Mouse (Mus musculus) WW6 (cell line): Measurements from ENCODE around the gene Sipa1l2.
A peak's percentile ranks its signal among the peaks of the same experiment; 100 is the strongest.

ENCODE experiments used
- DNase-seq: peaks from one replicate; pipeline ENCODE4 v3.0.0-alpha.2; 2013; ENCODE audit warnings: low read depth, low spot score

Sipa1l2 gene

GRCm38 (mm10) chr8:125569533-125570365 lies at the start of gene Sipa1l2:
Gene Sipa1l2, minus strand, starts transcription at chr8:125569808.
- DNase-seq: peak; percentile 85

DNA sequence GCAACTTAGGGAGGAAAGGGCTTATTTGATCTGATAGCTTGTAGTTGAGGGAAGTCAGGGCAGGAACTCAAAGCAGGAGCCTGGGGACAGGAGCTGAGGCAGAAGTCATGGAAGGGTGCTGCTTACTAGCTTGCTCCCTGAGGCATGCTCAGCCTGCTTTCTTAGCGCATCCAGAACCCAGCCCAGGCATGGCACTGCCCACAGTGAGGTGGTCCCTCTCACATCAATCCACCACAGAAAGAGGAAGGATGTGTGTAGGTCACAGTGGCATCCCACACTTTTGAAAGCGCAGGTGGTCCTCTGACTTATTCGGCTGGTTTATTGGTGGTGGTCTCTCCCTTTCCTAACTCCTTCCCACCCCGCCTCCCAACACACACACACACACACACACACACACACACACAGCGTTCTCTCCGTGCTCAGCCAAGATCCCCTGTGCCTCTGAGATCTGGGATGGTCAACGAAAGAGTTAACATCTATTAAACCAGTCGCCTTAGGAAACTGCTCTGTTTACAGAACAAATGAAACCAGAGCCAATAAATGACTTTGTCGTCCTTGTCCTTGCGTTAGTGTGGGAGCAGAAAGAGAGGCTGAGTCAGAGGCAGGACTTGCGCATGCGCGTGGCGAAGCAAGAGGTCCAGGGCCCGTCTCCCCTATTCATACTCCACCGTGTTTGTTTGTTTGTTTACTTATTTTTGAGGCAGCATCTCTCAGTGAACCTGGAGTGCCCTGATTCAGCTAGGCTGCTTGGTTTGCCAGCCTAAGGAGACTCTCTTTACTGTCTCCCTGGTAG lies 49.1 kb upstream of the Sipa1l2 start:
- no peak for DNase-seq

GRCm38 (mm10) chr8:125616935-125617334 lies 47.3 kb upstream of the Sipa1l2 start:
- no peak for DNase-seq

GRCm38 (mm10) chr8:125616039-125616438 lies 46.4 kb upstream of the Sipa1l2 start:
- DNase-seq: no peak

DNA sequence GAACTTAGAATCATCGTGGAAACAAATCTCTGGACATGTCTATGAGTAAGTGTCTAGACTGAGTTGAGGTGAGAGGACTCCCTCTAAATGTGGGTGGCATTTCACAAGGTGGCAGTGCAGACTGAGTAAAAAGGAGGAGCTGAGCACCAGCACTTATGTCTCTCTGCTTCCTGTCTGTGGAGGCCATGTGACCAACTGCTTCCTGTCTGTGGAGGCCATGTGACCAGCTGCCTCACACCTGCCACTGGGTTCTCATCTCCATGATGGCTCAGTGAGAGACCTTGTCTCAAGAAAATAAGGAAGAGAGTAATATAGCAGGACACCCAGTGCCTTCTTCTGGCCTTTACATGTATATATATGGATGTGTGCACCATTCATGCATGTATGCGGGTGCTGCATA lies 43.9 kb upstream of the Sipa1l2 start:
- no peak for DNase-seq

DNA sequence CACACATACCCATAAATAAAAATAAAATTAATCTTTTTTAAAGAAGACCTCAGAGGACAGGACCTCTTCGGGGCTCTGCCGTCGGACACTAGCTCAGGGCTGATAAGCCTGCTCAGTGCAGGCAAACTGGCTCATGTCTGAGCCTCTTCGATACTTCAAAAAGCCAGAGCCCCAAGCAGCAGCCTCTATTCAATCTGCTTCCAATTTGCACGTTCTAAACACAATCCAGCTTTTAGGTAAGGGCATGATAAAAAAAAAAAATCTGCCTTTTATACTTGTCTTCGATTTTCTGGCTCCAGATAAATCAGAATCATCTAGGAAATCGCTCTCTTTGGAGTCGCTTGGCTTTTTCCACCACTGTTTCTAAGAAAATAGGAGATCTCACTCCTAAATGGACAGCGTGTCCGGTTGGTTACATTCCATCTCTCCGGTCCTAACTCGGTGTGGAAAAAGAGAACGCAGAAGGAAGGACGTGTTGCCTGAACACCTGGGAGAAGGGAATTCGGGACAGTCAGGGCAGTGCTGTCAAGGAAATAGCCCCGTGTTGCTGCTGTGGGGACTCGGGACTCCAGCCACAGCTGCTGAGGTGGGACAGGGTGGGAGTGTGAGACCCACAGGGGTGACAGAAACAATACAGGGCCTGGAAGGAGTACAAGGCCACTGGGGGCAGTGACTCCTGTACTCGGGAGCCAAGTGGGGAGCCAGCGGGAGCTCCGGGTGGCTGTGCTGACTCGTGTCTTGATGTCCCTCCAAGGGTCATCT lies 42.4 kb upstream of the Sipa1l2 start:
- DNase-seq: no peak

DNA sequence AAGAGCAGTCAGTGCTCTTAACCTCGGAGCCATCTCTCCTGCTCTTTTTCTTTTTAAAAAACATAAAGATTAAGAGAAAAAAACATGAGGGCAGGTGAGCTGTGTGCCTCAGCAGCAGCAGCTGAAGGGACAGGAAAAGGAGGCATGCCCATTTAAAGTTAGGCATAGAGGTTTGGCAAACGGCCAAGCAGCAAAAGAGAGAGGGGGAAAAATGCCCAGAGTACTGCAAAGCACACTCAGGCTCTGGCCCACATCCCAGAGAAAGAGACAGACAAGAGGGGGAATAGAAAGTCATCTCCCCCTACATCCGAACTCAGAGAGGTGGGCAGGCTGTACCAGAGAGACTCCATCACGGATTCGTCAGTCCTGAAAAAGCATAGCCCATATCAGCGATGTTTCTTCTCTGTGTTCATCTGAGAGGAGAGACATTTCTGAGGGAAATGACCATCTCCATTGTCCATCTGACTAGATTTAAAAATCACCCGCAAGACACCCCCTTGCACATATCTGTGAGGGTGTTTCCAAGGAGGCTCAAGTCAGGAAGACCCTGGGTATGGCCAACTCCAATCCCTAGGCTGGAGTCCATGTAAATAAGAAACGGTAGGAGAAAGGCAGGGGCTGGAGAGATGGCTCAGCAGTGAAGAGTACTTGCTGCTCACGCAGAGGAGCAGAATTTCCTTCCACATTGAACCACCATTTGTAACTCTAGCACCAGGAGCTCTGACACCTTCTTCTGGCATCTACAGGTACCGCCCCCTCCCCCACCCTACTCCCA lies 41.6 kb upstream of the Sipa1l2 start:
- no peak for DNase-seq

DNA sequence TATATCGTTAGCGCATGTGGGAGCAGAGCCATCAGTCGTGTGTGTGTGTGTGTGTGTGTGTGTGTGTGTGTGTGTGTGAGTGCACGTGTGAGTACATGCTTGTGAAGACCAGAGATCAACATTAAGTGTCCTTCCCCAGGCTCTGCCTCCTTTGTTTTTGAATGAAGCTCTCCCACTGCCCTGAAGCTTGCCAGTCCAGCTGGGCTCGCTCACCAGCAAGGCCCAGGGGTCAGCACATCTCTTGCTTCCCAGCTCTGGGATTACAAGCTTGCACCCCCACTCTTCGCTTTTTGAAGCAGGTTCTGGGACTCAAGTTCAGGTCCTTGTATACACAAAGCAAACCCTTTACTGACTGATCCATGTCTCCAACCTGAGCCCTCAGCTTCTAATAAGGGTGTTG lies 40.1 kb upstream of the Sipa1l2 start:
- DNase-seq: no peak

DNA sequence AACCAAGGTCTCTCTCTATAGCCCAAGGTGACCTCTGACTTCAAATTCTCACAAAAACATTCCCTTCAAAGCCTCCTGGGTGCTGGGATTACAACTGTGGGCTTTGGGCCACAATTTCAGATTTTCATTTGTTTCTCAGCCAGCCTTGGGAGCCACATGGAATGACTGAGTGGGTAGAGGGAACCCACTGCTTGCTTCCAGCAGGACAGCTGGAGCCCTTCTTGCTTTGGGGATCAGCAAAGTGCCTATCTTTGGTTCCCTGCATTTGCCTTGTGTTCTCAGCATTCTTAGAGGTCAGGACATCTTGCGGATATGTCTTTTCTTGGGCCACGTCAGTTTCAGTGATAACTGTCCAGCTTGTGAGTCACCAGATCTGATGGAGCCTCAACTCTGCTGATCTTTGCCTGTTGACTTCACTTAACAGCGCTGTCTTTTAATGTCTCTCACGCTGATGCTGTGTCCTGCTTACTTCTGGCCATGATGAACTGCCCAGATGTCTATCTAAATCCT lies 38.2 kb upstream of the Sipa1l2 start:
- DNase-seq: no peak

- DNase-seq: no peak
Measured at GRCm38 (mm10) chr8:125606937-125607336, 37.3 kb upstream of the Sipa1l2 start.

DNA sequence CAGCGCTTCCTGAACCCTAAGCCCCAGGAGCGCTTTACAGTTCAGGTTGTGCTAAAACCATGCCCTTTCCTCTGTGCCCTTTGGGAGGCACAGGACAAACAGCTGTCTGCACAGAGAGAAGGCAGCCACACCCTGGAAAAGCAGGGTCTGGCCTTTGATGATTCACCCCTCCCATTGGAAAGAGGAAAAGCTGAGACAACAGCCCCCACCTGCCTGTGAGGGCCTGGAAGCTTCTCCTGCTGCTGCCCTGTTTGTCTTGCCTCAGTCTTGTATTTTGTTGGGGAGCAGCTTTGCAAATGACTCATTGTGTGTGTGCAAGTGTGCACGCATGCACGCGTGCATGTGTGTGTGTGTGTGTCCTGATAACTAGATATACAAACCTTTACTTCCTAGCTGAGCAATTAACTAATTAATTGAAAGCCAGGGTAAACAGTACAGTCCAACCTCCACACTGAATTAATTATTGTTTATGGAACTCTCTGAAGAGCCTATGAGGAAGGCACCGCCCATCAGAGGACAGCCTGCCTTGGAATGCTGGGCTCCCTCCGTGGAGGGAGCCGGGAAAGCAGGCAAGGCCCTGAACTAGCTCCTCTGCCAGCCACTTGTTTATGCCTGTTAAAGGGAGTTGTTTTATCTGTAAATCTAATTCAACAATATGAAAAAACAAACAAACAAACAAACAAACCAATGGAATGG lies 35.4 kb upstream of the Sipa1l2 start:
- no peak for DNase-seq

DNA sequence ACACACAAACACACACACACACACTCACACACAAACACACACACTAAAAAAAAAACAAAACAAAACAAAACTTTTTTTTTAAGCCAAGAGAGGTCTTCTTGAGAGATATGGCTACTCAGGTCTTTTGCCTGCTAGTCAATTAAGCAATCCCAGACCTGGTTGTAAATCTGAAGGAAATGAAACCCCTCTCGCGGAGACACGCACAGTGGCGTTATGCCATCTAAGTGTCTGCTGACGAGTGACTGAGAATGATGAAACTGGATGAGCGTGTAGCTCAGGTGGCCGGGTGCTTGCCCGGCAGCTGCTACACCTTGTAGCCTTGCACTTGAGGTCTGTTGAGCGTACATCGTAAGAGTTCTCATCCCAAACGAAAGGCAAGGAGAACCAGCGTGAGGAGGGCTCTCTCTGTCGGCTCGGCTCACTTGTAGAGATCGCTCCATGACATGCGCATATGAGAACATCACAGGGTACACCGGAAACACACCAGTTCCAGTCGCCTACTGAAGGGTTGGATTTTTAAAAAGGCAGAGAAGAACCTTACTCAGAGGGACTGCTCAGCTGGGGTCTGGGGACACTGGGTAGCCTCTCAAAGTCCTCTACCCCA lies 34.7 kb upstream of the Sipa1l2 start:
- DNase-seq: no peak

- DNase-seq: no peak
Measured at GRCm38 (mm10) chr8:125603312-125603840, 33.8 kb upstream of the Sipa1l2 start.

DNA sequence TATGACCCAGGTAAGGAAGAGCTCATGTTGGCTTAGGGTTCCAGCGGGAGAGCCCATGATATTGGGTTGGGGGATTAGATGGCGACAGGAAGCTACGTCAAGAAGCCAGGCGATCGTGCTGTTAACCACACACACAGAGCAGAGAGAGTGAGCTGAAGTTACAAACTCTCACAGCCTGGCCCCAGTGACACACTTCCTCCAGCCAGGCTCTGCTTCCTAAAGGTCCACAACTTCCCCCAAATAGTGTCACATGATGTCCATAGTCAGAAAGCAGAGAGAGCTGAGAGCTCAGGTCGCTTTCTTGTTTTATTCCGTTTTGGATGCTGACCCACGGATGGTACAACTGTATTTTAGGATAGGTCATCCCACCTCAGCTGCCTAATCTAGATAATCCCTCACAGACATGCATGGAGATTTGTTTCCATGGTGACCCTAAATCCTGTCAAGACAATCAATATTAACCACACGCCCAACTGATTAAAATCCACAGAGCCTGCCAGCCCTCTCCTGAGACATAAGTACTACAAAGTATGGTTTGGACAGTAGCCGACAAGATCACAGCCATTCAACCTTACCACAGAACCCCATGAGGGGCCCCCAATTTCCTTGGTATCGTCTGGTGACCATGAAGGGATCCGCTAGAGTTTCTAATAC lies 30.6 kb upstream of the Sipa1l2 start:
- no peak for DNase-seq

DNA sequence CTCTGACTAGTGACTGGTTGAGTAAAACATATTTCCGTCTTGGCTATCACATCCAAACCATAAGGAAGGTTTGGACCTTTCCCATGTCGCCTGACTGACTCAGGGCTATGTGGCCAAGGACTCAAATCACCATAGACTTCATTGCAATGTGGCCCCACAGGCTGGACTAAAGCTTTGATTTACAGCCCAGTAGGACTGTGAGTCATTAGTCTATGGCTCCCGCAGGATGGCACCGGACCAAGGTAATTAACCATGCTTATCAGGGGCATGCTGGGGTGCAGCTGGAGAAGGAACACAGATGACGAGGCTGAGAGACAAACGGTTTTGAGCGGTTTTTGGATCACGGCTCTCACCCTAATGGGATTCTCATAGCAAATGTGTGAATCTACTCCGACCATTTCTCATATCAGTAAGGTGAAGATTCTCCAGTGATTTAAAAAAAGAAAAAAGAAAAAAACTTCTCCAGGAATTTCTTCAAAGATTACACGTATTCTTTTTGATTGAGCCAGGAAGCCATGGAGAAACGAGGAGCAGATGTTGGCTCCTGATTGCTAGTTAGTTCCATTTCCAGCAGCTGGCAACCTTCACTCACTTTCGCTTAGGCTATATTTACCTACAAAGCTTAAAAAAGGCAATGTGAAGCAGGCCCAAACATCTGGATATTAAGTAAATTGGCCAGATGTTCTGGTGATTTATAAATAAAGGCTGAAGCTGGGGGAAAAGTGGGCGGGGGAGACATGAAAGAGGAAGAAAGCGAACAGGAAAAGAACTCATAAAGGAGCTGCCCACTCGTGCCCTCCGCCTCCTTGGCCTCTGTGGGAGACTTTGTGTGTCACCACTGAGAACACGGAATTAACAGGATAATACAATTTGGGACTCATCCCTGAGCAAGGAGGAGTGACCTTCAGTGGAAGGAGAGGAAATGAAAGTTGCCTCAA lies 26.2 kb upstream of the Sipa1l2 start:
- no peak for DNase-seq

DNA sequence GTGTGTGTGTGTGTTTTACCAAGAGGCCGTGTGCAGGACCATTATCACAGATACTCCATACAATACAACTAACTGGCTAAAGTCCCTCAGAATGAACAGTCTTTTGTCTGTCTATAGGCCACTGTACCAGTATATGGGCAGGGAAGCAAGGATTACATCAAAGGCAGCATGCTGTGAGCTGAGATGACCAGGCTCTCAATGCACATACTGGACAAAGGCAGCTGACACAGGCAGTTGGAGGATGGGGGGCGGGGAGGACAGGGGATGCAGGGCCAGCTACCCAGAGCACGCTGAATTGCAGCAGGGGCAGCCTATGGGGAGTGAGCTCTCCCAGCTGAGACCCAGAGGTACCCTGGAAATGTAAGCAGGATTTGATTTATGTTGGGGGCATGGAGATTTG lies 20.8 kb upstream of the Sipa1l2 start:
- DNase-seq: no peak

DNA sequence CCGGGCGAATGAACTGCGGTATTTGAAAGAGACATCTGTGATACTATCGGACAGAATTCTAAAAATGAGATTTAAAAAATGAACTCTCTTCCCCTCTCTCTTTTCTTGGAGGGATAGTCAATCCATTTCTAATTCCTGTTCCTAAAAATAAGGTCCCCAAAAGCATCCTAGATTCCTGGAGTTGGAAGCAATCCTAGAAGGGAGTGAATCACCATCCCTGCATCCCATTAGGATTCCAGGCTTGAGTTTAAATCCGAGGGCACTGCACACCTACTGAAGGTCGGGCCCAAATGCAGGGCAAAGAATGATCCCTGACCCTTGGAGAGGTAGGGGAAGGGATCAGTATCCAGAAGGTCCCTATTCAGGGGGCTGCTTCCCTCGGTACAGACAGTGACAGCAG lies 17.0 kb upstream of the Sipa1l2 start:
- no peak for DNase-seq

DNA sequence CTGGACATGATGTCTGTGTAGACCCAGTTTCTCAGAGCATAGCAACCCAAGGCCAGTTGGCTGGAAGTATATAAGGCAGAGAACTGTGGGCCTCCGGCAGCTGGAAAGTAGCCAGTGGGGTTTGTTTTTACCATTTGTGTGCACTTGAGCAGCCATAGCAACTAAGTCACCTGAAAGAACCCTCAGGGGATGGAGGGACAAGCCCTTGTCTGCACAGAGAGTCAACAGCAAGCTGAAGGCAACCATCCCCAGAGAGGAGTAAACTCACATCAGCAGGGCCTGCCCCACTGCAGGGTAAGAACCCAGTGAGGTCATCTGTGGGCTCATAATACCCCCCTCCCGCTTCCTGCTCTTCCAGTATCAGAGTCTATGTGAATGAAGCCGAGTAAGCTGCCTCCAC lies 14.7 kb upstream of the Sipa1l2 start:
- DNase-seq: no peak
